Mouse (Mus musculus) megakaryocyte, embryonic 14.5 days (primary cell): ENCODE results near the gene Gdpd3. TPM values are rescaled to one million over a fixed set of nuclear protein-coding genes. Genes with fewer than 3 reads are reported as not detected.

Experiments
- H3K27me3 ChIP-seq: replicated peaks from 2 replicates; pipeline ENCODE3; 2012; ENCODE audit warnings: inconsistent platforms
- H3K36me3 ChIP-seq: replicated peaks from 2 replicates; pipeline ENCODE3; 2012; ENCODE audit warnings: low read length, inconsistent platforms, mixed read lengths
- H3K4me1 ChIP-seq: 2 replicates; pipeline ENCODE4 v1.6.1; 2012; ENCODE audit warnings: inconsistent platforms
- H3K4me3 ChIP-seq: replicated peaks from 2 replicates; pipeline ENCODE3; 2012; ENCODE audit warnings: moderate library complexity, mild to moderate bottlenecking, inconsistent platforms
- H3K9me3 ChIP-seq: 2 replicates; pipeline ENCODE4 v1.6.1; 2012; ENCODE audit warnings: inconsistent platforms
- FLI1 ChIP-seq: IDR thresholded peaks from 2 replicates; pipeline ENCODE4 v1.6.1; 2012; ENCODE audit warnings: low read length, inconsistent platforms, mixed read lengths
- GATA1 ChIP-seq: IDR thresholded peaks from 3 replicates; pipeline ENCODE4 v1.6.1; 2012; ENCODE audit warnings: mixed read lengths, low read length, inconsistent platforms, borderline replicate concordance
- polyA plus RNA-seq: library from polyadenylated mRNA; stranded (reverse); fragments of >175 nt; gene quantifications from 2 replicates; pipeline ENCODE4 v1.2.3, GENCODE M21; 2012; ENCODE audit warnings: low replicate concordance; ENCODE audit not compliant: insufficient read depth

Gdpd3 gene
- polyA plus RNA-seq, 1 experiment: 3.4 TPM

GRCm38 (mm10) chr7:126818818-126819217 is 52.7 kb downstream of the Gdpd3 start:
- peaks cover 35% of the 10 kb centered on the region for H3K4me1 ChIP-seq
- H3K27me3 ChIP-seq: peaks cover 40% of the 10 kb centered on the region
- no peak overlapping the region for H3K4me3 ChIP-seq
- TF ChIP-seq FLI1 (no peak), GATA1 (no peak)
- no peaks in the 10 kb centered on the region for H3K36me3 ChIP-seq
- H3K9me3 ChIP-seq: peaks cover 5% of the 10 kb centered on the region; the same call in 1 of the 2 replicates

- TF ChIP-seq GATA1: no peak
- no peak for TF ChIP-seq FLI1
- Histone ChIP-seq H3K27me3 (peaks cover 59% of the 10 kb centered on the region), H3K36me3 (no peaks in the 10 kb centered on the region), H3K4me3 (peak overlapping the region; percentile 3), H3K4me1 (peaks cover 26% of the 10 kb centered on the region), H3K9me3 (peaks cover 5% of the 10 kb centered on the region; the same call in 1 of the 2 replicates)
Measured at GRCm38 (mm10) chr7:126821835-126822511, 55.8 kb downstream of the Gdpd3 start.

- Histone ChIP-seq H3K4me1 (peaks cover 26% of the 10 kb centered on the region), H3K4me3 (no peak overlapping the region), H3K9me3 (peaks cover 5% of the 10 kb centered on the region; the same call in 1 of the 2 replicates), H3K36me3 (no peaks in the 10 kb centered on the region), H3K27me3 (peaks cover 62% of the 10 kb centered on the region)
- TF ChIP-seq FLI1 (no peak), GATA1 (no peak)
Measured at GRCm38 (mm10) chr7:126822741-126823140, 56.6 kb downstream of the Gdpd3 start.

GRCm38 (mm10) chr7:126823202-126823711 is 57.1 kb downstream of the Gdpd3 start:
- TF ChIP-seq FLI1: no peak
- no peak for TF ChIP-seq GATA1
- Histone ChIP-seq H3K4me3 (peak overlapping the region; percentile 70), H3K9me3 (peaks cover 5% of the 10 kb centered on the region; the same call in 1 of the 2 replicates), H3K36me3 (no peaks in the 10 kb centered on the region), H3K4me1 (peaks cover 26% of the 10 kb centered on the region), H3K27me3 (peaks cover 63% of the 10 kb centered on the region)

- peaks cover 70% of the 10 kb centered on the region for H3K27me3 ChIP-seq
- no peaks in the 10 kb centered on the region for H3K36me3 ChIP-seq
- peaks cover 26% of the 10 kb centered on the region for H3K4me1 ChIP-seq
- H3K9me3 ChIP-seq: peaks cover 3% of the 10 kb centered on the region; the same call in 1 of the 2 replicates
- no peak for TF ChIP-seq FLI1
- no peak for TF ChIP-seq GATA1
- H3K4me3 ChIP-seq: no peak overlapping the region
Measured at GRCm38 (mm10) chr7:126823940-126824339, 57.8 kb downstream of the Gdpd3 start.

Other genes with a start within 250 kb of the Gdpd3 start
- gene Eif3c, start 199.9 kb upstream of the Gdpd3 start, polyA plus RNA-seq: 22.3 and 46.6 TPM in 2 replicates
- 30.2 TPM in 1 of 2 replicates, not detected in the other for gene Apobr, start 181.4 kb upstream of the Gdpd3 start, polyA plus RNA-seq
- 8.9 and 21.3 TPM in 2 replicates for gene Cln3, start 180.5 kb upstream of the Gdpd3 start, polyA plus RNA-seq
- gene Il27, start 171.4 kb upstream of the Gdpd3 start, polyA plus RNA-seq: 1.4 TPM in 1 of 2 replicates, not detected in the other
- gene Nupr1, start 135.5 kb upstream of the Gdpd3 start, polyA plus RNA-seq: 27.5 TPM in 1 of 2 replicates, not detected in the other
- 31.0 and 69.1 TPM in 2 replicates for gene Sgf29, start 117.0 kb upstream of the Gdpd3 start, polyA plus RNA-seq
- 0.87 and 3.0 TPM in 2 replicates for gene Sult1a1, start 89.9 kb upstream of the Gdpd3 start, polyA plus RNA-seq
- gene Bola2, start 70.9 kb upstream of the Gdpd3 start, polyA plus RNA-seq: 185 and 696 TPM in 2 replicates
- gene Slx1b, start 70.5 kb upstream of the Gdpd3 start, polyA plus RNA-seq: 7.3 and 9.7 TPM in 2 replicates
- 1,070 and 1,578 TPM in 2 replicates for gene Coro1a, start 58.5 kb upstream of the Gdpd3 start, polyA plus RNA-seq
- gene Mapk3, start 6.7 kb upstream of the Gdpd3 start, polyA plus RNA-seq: 213 and 289 TPM in 2 replicates
- 284 and 689 TPM in 2 replicates for gene Ypel3, start 10.6 kb downstream of the Gdpd3 start, polyA plus RNA-seq
- gene Tbx6, start 15.1 kb downstream of the Gdpd3 start, polyA plus RNA-seq: 3.0 and 15.0 TPM in 2 replicates
- 46.3 and 115 TPM in 2 replicates for gene Ppp4c, start 26.2 kb downstream of the Gdpd3 start, polyA plus RNA-seq
- 13.5 and 29.3 TPM in 2 replicates for gene Fam57b, start 31.3 kb downstream of the Gdpd3 start, polyA plus RNA-seq
- not detected in 2 replicates for gene 4930451I11Rik, start 65.3 kb downstream of the Gdpd3 start, polyA plus RNA-seq
- 1.3 TPM in 1 of 2 replicates, not detected in the other for gene Doc2a, start 81.1 kb downstream of the Gdpd3 start, polyA plus RNA-seq
- 9.3 and 60.8 TPM in 2 replicates for gene Hirip3, start 95.6 kb downstream of the Gdpd3 start, polyA plus RNA-seq
- 823 and 1,411 TPM in 2 replicates for gene Ino80e, start 96.0 kb downstream of the Gdpd3 start, polyA plus RNA-seq
- 159 and 479 TPM in 2 replicates for gene Taok2, start 118.4 kb downstream of the Gdpd3 start, polyA plus RNA-seq
- gene Tmem219, start 156.6 kb downstream of the Gdpd3 start, polyA plus RNA-seq: 50.9 TPM in 2 replicates
- gene Kctd13, start 162.5 kb downstream of the Gdpd3 start, polyA plus RNA-seq: 26.4 and 59.2 TPM in 2 replicates
- gene Asphd1, start 183.2 kb downstream of the Gdpd3 start, polyA plus RNA-seq: not detected in 2 replicates
- 1.7 and 2.0 TPM in 2 replicates for gene Sez6l2, start 184.2 kb downstream of the Gdpd3 start, polyA plus RNA-seq
- gene Cdipt, start 209.6 kb downstream of the Gdpd3 start, polyA plus RNA-seq: 105 and 211 TPM in 2 replicates
- 1.8 TPM in 1 of 2 replicates, not detected in the other for gene Cdiptos, start 209.8 kb downstream of the Gdpd3 start, polyA plus RNA-seq
- 39.1 and 72.4 TPM in 2 replicates for gene Mvp, start 248.3 kb downstream of the Gdpd3 start, polyA plus RNA-seq